Mouse (Mus musculus) urinary bladder, adult 18-20 months (tissue): Measurements from ENCODE around the gene Gm43552.
A peak's percentile ranks its signal among the peaks of the same experiment; 100 is the strongest.

Source experiments
- DNase-seq, 2 experiments: peaks; one replicate each; pipeline ENCODE4 v3.0.0; 2022; ENCODE audit warnings: low spot score in 2 of 2, mixed read lengths in 2 of 2

Gene Gm43552

GRCm38 (mm10) chr5:65438041-65438440, 54.6 kb downstream of the Gm43552 start:
- no peak for DNase-seq

GRCm38 (mm10) chr5:65435806-65436561, 56.6 kb downstream of the Gm43552 start, which contains the start of gene Ugdh:
Ugdh (minus strand) TSS chr5:65435949.
- peak; percentile 94 to 100 for DNase-seq

GRCm38 (mm10) chr5:65435363-65435805, 57.2 kb downstream of the Gm43552 start:
- DNase-seq, result no peak

- no peak for DNase-seq
Measured at GRCm38 (mm10) chr5:65434471-65435362, 57.9 kb downstream of the Gm43552 start.

GRCm38 (mm10) chr5:65429441-65429840, 63.2 kb downstream of the Gm43552 start:
- no peak for DNase-seq

GRCm38 (mm10) chr5:65428321-65428720, 64.3 kb downstream of the Gm43552 start:
- DNase-seq, result peak in 1 of 2 experiments; percentile 58

- peak in 1 of 2 experiments; percentile 55 for DNase-seq
Measured at GRCm38 (mm10) chr5:65425251-65425650, 67.4 kb downstream of the Gm43552 start.

GRCm38 (mm10) chr5:65424215-65424614, 68.4 kb downstream of the Gm43552 start:
- DNase-seq, result peak in 1 of 2 experiments; percentile 55

- no peak for DNase-seq
Measured at GRCm38 (mm10) chr5:65422803-65423202, 69.8 kb downstream of the Gm43552 start.

GRCm38 (mm10) chr5:65420822-65421221, 71.8 kb downstream of the Gm43552 start:
- no peak for DNase-seq

GRCm38 (mm10) chr5:65419136-65419535, 73.5 kb downstream of the Gm43552 start:
- no peak for DNase-seq

GRCm38 (mm10) chr5:65415653-65416458, 76.8 kb downstream of the Gm43552 start:
- DNase-seq, result peak; percentile 55 to 78

- no peak for DNase-seq
Measured at GRCm38 (mm10) chr5:65407989-65408388, 84.6 kb downstream of the Gm43552 start.

GRCm38 (mm10) chr5:65401251-65401994, 91.2 kb downstream of the Gm43552 start:
- peak; percentile 65 to 85 for DNase-seq

GRCm38 (mm10) chr5:65394425-65394824, 98.2 kb downstream of the Gm43552 start:
- no peak for DNase-seq

GRCm38 (mm10) chr5:65391753-65392152, 100.9 kb downstream of the Gm43552 start:
- DNase-seq, result no peak

GRCm38 (mm10) chr5:65390648-65391644, 101.7 kb downstream of the Gm43552 start, which contains the start of the genes Rpl9 and Lias:
Rpl9 (minus strand) TSS chr5:65391444.
Lias (plus strand) TSS chr5:65391497.
- peak; percentile 99 to 100 for DNase-seq

- no peak for DNase-seq
Measured at GRCm38 (mm10) chr5:65387008-65387867, 105.4 kb downstream of the Gm43552 start.
